Mouse (Mus musculus): ENCODE results near the gene Snai1.

Snai1 gene

DNA sequence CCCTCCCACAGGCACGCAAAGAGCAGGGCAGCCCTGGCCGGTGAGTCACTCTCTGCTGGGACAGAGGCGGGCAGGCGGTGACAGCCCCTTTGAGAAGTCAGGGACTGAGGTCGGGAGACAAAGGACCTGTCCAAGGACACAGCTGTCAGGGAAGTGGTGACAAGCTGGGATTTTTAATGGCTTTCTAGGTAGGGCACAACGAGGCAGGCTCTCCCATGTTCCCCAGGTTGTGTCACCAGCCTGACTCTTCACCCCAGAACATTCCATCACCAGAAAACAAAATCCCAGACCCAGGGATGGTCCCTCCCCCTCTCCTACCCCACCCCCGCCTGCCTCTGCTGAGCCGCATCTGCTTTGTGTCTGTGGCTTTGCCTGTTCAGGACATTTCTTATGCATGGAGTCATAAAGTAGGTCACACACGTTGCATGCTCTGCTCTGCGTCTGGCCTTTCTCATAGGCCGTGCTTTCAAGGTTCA is 15.0 kb downstream of the Snai1 start:
- DNase-seq = no peak

DNA sequence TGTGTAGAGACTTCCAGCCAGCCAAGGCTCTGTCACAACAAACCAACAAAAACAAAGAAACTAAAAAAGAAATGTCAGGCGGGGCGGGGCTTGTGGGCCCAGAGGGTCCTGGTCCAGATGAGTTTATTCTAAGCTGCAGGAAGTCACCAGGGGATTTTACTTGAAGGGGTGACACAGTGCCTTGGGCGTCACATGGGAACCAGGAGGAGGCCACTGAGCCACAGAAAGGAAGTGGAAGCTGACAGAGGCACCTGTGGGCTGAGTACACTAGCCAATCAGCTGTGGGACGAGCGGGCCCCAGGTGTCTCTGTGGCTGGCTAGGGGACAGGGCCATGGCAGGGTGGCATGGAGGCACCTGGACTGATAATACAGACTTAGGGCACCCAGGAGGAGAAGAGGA is 17.8 kb downstream of the Snai1 start:
- DNase-seq = no peak

DNA sequence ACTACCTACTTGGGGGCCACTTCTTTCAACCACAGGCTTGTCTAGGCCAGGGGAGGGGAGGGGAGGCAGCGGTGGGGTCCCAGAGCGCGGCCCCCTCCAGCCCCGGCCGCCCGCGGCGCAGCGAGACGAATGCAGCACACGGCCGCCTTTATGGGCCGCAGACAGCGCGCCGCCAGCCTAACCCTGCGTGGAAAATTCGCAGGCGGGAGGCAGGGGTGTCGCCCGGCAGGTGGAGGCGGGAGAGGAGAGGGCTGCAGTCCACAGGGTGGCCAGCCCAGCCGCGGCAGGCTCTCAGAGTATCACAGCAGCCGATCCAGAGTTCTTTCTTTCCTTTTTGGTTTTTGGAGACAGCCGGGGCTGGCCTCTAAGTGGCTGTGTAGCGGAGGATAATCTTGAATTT is 21.4 kb downstream of the Snai1 start:
- no peak for DNase-seq

DNA sequence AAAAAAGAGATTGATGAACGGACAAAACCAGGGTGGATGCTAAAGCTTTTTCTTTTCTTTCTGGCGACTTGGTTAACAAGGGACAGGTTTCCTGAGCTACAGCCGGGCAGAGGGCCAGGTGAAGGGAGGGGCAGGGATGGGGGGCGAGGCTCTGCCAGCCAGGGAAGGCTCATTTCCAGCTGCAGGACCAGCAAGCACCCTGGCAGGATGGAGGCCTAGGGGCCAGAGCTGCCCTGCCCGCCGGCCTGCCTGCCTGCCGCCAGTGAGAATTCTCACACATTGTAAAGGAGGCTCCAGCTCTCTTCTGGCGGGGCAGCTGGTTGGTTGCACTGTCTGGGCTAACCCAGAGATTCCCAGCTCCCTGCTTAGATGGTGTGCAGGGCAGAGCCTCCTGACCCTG is 24.1 kb downstream of the Snai1 start:
- no peak for DNase-seq

DNA sequence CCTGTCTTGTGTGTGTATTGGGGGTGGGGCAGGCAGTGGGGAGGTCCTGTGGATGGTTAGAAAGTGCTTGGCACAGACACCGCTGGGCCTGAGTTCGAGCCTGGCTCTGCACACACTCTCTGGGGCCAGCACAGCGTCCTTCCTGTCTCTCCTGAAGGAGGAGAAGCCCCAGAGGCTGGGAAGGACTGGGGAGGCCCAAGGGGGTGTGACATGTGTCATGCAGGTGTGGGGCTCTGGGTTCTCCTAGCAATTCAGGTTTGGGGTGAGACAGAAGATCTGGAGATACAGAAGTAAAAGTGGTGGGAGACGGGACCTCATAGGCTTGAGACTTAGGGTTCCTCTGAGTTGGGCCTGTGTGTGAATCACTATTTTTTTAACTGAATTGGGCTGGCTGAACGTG is 25.0 kb downstream of the Snai1 start:
- no peak for DNase-seq

DNA sequence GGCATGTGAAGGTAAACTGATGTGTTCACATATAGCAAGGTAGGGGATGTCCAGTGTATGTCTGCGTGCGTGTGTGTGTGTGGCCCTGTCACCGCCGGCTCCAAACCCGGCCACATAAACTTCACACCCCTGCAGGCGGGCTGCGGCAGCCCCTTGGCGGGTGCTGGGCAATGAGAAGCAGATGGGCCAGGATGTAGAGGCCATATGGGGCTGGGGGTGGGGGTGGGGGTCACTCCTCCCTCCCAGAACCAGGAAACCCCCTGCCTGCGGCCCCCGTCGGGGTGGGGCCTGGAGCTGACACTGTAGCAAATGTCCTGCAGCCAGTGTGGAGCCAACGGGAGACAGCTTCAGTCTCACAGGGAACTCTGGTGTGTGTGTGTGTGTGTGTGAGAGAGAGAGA is 25.7 kb downstream of the Snai1 start:
- DNase-seq = no peak

DNA sequence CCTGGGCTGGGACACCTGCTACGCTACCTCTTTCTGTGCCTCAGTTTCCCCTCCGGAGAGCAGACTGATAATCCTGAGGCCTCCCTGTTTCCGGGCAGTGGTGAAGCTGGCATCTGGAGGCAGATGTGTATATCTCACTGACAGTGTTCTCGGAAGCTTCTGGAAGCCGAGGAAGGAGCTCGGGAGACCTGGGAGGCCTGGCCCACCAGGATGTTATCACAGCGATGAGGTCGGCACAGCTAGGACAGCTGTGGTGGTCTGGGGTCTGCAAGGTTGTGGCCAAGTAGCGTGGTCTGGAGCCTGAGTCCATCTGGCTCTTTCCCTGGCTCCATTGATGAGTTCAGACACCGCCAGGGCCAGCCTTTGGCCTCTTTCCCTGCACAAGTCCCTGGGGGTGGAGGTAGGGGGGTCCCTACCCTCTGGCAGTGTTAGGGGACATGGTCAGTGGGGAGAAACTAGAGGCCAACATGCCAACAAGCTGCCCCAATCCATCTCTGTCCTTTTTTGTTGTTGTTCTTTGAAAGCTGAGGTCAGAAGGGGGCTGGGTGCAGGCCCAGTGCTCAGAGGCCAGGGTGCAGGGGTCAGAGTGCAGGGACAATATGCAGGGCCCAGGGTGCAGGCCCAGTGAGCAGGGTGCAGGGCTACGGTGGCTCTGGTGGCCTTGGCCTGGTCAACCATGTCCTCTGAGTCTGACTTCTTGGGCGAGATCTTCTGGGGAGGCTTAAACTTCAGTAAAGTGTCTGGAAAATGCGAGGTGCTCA is 26.7 kb downstream of the Snai1 start:
- no peak for DNase-seq

DNA sequence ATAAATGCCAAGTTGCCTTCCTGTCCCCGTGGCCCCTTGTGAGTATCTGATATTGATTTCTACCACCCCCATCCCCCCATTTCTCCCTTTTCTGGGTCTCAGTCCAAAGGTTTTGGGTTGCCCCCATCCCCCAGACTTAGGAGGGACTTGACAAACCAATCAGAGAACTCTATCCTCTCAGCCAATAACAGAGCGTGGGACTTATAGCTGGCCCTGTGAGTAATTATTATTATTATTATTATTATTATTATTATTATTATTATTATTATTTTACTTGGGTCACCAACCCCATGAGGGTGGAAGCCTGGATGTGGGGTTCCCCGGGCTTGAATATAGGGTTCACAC is 27.3 kb downstream of the Snai1 start:
- no peak for DNase-seq

DNA sequence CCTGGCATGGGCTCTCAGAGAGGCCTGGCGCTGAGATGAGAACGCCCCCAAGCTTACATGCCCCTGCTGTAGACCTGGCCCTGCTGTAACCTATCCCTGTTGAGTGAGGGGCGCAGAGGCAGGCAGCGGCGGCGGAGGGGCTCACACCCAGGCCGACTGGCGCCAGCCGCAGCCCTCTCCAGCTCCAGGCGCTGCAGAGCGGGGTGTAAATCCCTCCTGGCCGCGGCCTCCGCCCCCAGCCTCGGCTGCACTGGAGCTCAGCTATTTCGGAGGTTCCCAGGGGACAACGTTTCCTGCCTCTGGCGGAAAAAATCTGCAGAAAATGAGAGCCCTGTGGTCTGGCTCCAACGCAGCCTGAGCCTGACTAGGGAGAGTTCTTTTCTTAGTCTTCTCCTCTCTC is 27.7 kb downstream of the Snai1 start:
- peak; percentile 60 for DNase-seq

DNA sequence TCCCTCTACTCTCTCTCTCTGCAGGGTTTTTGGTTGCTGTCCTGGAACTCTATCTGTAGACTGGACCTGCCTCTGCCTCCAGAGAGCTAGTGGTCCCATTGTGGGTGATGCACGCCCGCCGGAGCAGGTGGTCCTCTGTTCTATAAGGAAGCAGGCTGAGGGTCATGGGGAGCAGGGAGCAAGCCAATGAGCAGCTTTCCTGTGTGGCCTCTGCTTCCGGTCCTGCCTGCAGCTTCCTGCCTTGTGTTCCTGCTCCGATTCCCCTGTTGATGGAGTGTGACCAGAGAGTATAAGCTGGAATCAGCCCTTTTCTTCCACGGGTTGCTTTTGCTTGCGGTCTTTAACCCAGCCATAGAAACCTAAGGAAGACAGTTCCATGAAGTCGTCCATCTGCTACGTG is 30.1 kb downstream of the Snai1 start:
- DNase-seq = no peak

DNA sequence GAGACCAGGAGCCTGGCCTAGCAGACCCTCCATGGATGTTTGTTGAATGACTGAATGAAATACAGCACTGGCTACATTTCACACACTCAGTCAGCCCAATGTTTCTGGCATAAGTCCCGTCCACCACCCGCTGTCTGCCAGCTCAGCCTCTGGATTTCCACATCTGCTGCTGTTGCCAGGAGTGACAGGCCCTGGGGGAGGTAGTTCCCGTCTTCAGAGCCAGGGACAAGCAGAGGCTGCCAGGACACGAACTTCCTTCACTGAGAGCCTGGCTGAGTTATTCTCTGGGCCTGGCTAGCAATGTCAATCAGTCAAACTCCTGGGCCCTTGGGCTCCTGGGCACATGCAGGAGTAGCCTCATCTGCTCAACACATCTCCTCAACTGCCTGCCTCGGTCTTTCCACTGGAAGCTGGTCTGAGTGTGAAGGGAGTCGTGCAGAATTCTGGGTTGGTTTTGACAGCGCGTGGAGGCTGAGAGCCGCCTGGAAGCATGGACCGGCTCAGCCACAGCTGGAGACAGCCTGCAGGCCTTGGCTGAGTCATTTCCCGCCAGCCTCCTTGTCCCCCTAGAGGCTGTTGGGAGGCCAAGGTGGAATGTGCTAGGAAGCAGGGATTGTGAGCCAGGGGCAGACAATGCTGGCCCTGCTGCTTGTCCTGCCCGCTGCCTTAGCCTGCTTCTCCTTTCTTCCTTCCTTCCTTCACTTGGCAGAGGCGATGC is 32.1 kb downstream of the Snai1 start:
- peak; percentile 47 for DNase-seq

DNA sequence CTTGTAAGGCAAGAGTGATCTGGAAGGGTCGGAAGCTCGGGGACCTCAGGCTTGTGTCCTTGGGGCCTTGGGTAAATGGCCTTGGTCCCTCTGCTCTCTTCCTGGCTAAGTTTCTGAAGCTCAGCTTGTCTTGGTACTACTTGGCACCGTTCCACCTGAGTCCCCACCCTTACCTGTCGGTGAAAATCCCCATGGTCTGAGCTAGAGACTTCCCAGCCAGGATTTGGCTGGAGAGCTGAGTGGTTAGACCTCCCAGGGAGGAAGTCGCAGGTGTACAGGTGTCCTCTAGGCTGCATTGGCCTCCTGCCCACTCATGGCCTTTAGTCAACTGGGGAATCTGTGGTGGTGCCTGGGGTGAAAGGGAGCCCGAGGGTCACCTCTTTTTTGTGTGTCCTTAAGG is 32.8 kb downstream of the Snai1 start:
- no peak for DNase-seq

DNA sequence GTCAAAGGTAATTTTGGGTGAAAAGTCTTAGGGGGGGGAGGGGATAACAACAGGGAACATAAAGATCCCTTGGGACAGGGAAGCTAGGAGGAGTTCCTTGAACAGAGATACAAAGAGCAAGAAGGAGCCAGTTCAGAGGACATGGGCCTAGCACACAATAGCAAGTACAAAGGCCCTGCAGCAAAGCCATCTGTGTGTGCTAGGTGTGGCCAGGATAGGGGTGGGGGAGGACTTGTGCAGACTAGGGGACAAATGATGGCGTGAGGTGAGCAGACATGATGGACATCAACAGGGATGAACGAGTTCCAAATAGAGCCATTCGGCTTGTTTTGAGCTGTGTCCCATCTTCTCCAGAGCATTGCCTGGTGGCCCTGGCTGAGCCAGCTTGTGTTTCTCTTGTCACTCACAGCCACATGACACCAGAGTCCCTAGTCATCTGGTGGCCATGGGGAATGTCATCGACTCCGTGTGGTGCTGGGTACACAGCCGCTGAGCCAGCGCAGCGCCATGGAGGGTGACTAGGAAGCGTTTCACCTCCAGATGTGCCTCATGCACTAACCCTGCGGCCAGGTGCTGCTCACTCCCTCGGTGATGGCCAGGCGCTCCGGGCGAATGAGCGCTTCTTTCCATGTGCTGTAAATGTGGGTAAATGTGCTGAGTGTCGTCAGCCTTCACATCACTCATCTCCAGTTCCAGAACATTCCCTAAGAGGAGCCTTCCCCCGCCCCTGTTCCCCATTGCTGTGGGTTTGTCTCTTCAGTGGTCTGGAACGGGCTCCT is 33.6 kb downstream of the Snai1 start:
- no peak for DNase-seq

DNA sequence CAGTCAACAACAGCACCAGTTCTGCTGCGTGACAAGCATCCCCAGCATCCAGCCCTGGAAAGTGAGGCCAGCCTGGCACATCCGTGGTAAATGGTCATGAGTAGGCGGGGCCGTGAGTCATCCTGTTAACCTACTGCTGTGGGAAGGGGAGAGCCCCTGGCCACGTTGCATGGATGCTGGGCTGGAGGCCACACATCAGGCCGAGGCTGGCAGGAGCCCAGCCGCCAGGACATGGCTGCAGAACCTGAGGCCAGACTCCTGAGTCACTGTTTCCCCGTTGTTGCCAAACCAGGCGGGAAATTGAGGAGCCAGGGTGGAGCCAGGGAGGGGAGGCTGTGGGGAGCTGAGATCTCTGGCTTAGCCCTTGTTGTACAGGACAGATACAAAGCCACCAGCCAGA is 36.8 kb downstream of the Snai1 start:
- no peak for DNase-seq

DNA sequence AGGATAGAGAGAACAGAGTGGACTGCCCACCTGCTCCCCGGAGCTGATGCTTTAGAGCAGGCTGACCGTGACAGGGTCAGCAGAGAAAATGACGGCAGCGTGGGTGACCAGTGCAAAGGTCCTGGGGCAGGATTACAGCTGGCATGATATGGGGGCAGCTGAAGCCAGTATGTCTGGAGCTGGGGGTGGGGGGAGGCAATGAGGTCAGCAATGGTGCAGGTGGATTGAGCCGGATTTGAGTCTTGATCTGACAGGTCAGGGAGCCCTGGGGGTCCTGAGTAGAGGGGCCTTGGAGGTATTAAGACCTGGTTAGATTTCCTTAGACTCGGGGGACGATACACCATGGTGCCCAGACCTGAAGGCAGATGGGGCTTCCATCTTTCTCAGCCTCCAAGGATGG is 37.6 kb downstream of the Snai1 start:
- DNase-seq = no peak

DNA sequence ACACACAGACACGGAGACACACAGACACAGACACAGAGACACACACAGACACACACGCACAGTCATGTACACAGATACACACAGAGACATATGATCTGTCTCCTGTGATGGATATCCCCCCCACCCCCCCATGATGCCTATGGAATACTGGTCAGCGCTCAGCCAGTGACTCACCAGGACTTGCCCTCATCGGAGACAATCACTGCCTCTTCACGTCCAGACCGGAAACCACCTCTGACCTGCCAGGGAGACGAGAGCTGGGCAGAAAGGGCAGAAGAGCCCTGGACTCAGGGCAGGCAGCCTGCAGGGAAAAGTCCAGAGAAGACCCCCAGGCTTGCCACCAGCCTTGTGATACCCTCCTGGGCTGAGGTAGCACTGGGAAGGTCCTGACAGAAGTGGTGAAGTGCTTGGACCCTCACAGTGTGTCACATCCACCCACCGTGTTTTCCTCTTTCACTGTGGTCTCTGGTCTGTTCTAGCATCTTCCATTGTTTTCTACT is 38.2 kb downstream of the Snai1 start:
- no peak for DNase-seq

DNA sequence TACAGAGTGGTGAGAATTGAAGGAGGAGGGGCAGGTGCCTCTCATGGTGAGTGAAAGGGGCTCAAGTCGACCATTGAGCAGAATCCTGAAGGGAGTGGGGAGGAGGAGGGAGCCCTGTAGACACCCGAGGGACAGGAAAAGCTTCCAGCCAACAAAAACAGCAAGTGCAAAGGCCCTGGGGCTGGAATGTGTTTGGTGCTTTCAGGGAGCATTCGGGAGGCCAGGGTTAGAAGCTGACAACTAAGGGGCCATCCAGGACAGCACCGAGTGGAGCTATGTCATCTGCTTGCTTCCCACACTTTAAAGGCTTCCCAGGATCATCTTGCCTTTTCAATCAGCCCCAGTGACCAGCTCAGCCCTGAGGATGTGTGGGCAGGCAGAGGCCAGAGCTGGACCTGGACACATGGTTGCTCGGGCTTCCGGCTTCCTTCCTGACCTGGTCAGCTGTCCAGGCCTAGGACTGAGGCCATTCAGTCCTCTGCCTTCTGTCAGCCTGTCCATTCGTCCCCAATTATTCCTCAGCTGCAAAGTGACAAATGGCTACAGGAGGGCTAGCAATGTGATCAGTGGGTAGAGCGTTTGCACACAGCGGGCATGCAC is 39.3 kb downstream of the Snai1 start:
- no peak for DNase-seq

DNA sequence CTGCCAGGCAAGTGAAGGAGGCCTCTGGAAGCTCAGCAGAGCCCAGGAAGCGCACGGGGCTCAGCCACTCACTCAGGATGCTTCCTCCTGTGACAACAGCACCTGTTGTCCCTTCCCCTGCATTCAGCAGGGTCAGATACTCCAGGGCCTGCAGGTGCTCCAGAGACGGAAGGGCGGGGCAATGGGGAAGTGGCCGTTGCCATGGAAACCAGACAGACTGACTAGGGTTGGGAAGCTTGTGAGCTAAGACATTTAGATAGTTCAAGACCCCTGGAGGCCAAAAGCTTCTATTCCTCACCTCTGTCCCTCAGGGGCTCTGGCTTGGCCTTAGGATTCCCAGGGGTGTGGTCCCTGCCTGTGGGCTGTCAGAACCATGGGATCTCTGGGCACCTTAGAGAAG is 40.5 kb downstream of the Snai1 start:
- DNase-seq = no peak

DNA sequence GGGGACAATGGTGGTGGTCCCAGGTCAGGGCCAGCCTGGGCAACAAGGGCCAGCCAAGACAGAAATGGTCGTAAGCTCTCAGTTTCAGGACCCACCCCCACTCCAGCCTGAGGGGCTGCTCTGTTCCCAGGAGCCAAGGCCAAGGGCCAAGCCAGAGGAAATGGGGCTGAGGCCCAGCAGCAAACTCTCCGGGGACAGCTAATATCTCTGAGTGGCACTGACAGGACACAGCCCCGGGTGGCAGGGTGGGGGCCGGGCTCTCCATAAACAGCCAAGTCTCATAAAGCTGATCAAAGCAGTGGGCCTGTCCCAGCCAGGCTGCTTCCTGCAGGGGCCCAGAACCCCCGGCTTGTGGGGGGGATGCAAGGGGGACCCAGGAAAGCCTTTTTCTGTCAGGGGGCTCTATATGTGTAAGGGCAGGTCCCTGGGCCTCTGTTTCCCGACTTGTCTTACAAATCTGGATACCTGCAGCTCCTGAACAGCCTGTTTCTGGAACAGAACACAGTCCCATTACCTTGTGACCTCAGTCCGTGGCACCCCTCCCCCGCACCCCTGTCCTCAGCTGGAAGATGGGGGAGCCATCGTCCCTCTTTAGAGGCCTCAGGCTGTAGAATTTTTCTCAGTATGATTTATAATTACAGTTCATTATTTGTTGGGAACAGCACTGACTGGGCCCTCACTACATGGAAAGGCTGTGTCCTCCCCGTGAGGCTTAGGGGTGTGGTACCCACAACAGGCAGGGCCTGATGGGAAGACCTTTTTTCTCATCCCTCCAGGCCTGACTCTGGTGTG is 45.4 kb downstream of the Snai1 start:
- DNase-seq = no peak

DNA sequence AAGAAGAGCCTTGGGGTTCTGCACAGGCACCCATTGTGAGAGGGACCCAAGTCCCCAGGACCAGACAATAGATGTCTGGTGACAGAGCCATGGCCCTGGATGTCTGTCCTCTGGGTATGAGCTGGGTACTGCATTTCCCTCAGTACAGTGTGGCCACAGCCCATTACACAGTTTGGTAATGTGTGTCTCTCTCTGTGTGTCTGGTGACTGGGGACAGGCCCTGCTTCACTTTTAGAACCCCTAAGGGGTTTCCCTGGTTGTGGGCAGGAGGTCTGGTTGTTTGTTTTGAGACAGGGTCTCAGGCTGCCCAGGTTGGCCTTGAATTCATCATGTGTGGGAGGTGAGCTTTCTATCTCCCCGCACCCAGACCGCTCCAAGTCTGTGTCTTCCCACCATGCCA is 47.3 kb downstream of the Snai1 start:
- DNase-seq = no peak

DNA sequence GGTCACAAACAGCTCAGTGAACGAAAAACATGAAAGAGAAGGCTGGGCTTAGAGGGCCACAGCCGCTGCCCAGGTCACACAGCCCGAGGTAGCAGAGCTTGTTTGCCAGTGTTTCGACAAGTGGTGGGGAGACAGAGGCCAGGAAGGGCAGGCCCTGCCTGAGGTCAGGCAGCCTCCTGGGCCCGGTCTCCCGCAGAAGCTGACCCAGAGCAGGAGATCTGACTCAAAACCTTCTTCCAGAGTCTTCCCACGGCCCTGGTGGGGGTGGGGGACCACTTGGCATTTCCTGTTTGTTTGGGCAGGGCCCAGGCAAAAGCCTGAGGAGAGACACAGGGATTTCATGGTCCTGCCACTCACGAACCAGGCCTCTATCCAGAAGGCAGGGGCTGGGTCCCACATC is 48.0 kb downstream of the Snai1 start:
- peak; percentile 45 for DNase-seq

DNA sequence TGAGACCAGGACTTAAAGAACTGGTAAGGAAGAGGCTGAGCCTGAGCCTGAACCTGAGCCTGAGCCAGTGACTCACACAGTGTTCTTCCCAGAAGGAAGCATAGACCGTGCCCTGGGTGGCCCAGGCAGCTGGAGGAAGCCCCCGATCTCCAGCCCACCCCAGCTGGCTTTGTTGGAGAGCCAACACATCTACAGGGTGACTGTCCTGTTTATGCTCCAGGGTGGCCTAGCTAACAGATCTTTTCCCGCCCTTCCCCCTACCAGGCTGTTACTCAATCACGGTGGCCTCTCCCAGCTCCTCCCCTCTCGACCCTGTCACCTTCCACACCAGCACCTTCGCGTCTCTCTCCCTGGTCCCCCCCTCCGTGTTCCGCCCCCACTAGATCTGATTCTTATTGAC is 49.0 kb downstream of the Snai1 start:
- DNase-seq = no peak
